Mouse (Mus musculus): Measurements from ENCODE around the gene Rhbdd1. TPM values are rescaled to one million over a fixed set of nuclear protein-coding genes. Genes with fewer than 3 reads are reported as not detected.

Rhbdd1 gene
- polyA plus RNA-seq, 1 experiment from 2014 or later, result 3.2 TPM

- H3K9ac ChIP-seq (replicated peaks; ENCODE audit: low read length), result no peak overlapping the region
- peak overlapping the region; percentile 14; the same call in 1 of the 2 replicates for H3K27ac ChIP-seq (replicated peaks; ENCODE audit: low read depth, low read length)
- no peak overlapping the region for H3K4me3 ChIP-seq (replicated peaks; ENCODE audit: low read depth, low read length)
- ATAC-seq (ENCODE audit: low FRiP score, low TSS enrichment) (peak; percentile 55), DNase-seq (peak; percentile 60)
- H3K36me3 ChIP-seq (ENCODE audit: control insufficient read depth, insufficient read depth, low read length), result no peaks in the 10 kb centered on the region
- WGBS, result 23% methylated on average over 4 of the region's 4 CpGs
- H3K9me3 ChIP-seq (ENCODE audit: control insufficient read depth, low read length), result no peaks in the 10 kb centered on the region
- no peak overlapping the region for H3K4me2 ChIP-seq (ENCODE audit: low read length)
- H3K4me1 ChIP-seq (ENCODE audit: control insufficient read depth, insufficient read depth, low read length), result peaks cover 13% of the 10 kb centered on the region
- H3K27me3 ChIP-seq (ENCODE audit: control insufficient read depth, insufficient read depth, low read length), result no peaks in the 10 kb centered on the region
Observed at GRCm38 (mm10) chr1:82385827-82386230, 69.6 kb downstream of the Rhbdd1 start.

GRCm38 (mm10) chr1:82386814-82387771, 70.8 kb downstream of the Rhbdd1 start:
- H3K4me3 ChIP-seq (replicated peaks; ENCODE audit: low read depth, low read length), result no peak overlapping the region
- no peak overlapping the region for H3K9ac ChIP-seq (replicated peaks; ENCODE audit: low read length)
- DNase-seq, result peak; percentile 34
- no peaks in the 10 kb centered on the region for H3K9me3 ChIP-seq (ENCODE audit: control insufficient read depth, low read length)
- peaks cover 13% of the 10 kb centered on the region for H3K4me1 ChIP-seq (ENCODE audit: control insufficient read depth, insufficient read depth, low read length)
- peak; percentile 47; the same call in 1 of the 2 replicates for ATAC-seq (ENCODE audit: low FRiP score, low TSS enrichment)
- no peak overlapping the region for H3K4me2 ChIP-seq (ENCODE audit: low read length)
- no peaks in the 10 kb centered on the region for H3K36me3 ChIP-seq (ENCODE audit: control insufficient read depth, insufficient read depth, low read length)
- WGBS, result 15% methylated on average over 6 of the region's 6 CpGs
- H3K27me3 ChIP-seq (ENCODE audit: control insufficient read depth, insufficient read depth, low read length), result no peaks in the 10 kb centered on the region
- H3K27ac ChIP-seq (replicated peaks; ENCODE audit: low read depth, low read length), result peak overlapping the region; percentile 21; the same call in 1 of the 2 replicates

GRCm38 (mm10) chr1:82389371-82389770, 73.1 kb downstream of the Rhbdd1 start:
- WGBS, result 87% methylated on average over 7 of the region's 7 CpGs
- no peak for DNase-seq
- ATAC-seq (ENCODE audit: low FRiP score, low TSS enrichment), result no peak
- Histone ChIP-seq H3K4me1 (ENCODE audit: control insufficient read depth, insufficient read depth, low read length) (peaks cover 13% of the 10 kb centered on the region), H3K4me2 (ENCODE audit: low read length) (no peak overlapping the region), H3K9ac (replicated peaks; ENCODE audit: low read length) (no peak overlapping the region), H3K27ac (replicated peaks; ENCODE audit: low read depth, low read length) (no peak overlapping the region), H3K9me3 (ENCODE audit: control insufficient read depth, low read length) (no peaks in the 10 kb centered on the region), H3K36me3 (ENCODE audit: control insufficient read depth, insufficient read depth, low read length) (no peaks in the 10 kb centered on the region), H3K4me3 (replicated peaks; ENCODE audit: low read depth, low read length) (no peak overlapping the region), H3K27me3 (ENCODE audit: control insufficient read depth, insufficient read depth, low read length) (no peaks in the 10 kb centered on the region)

GRCm38 (mm10) chr1:82395371-82395770, 79.1 kb downstream of the Rhbdd1 start:
- H3K9me3 ChIP-seq (ENCODE audit: control insufficient read depth, low read length), result no peaks in the 10 kb centered on the region
- H3K4me3 ChIP-seq (replicated peaks; ENCODE audit: low read depth, low read length), result no peak overlapping the region
- H3K27me3 ChIP-seq (ENCODE audit: control insufficient read depth, insufficient read depth, low read length), result no peaks in the 10 kb centered on the region
- no peaks in the 10 kb centered on the region for H3K4me1 ChIP-seq (ENCODE audit: control insufficient read depth, insufficient read depth, low read length)
- WGBS, result 65% methylated on average over 4 of the region's 4 CpGs
- H3K27ac ChIP-seq (replicated peaks; ENCODE audit: low read depth, low read length), result no peak overlapping the region
- H3K4me2 ChIP-seq (ENCODE audit: low read length), result no peak overlapping the region
- ATAC-seq (ENCODE audit: low FRiP score, low TSS enrichment), result no peak
- no peak for DNase-seq
- no peaks in the 10 kb centered on the region for H3K36me3 ChIP-seq (ENCODE audit: control insufficient read depth, insufficient read depth, low read length)
- H3K9ac ChIP-seq (replicated peaks; ENCODE audit: low read length), result no peak overlapping the region

GRCm38 (mm10) chr1:82407786-82408185, 91.5 kb downstream of the Rhbdd1 start:
- WGBS, result 87% methylated on average over 3 of the region's 3 CpGs
- Histone ChIP-seq H3K36me3 (ENCODE audit: control insufficient read depth, insufficient read depth, low read length) (no peaks in the 10 kb centered on the region), H3K27ac (replicated peaks; ENCODE audit: low read depth, low read length) (no peak overlapping the region), H3K4me1 (ENCODE audit: control insufficient read depth, insufficient read depth, low read length) (no peaks in the 10 kb centered on the region), H3K27me3 (ENCODE audit: control insufficient read depth, insufficient read depth, low read length) (no peaks in the 10 kb centered on the region), H3K9ac (replicated peaks; ENCODE audit: low read length) (no peak overlapping the region), H3K4me3 (replicated peaks; ENCODE audit: low read depth, low read length) (no peak overlapping the region), H3K9me3 (ENCODE audit: control insufficient read depth, low read length) (no peaks in the 10 kb centered on the region), H3K4me2 (ENCODE audit: low read length) (no peak overlapping the region)
- ATAC-seq (ENCODE audit: low FRiP score, low TSS enrichment), result no peak
- no peak for DNase-seq

GRCm38 (mm10) chr1:82409271-82409670, 93.0 kb downstream of the Rhbdd1 start:
- H3K36me3 ChIP-seq (ENCODE audit: control insufficient read depth, insufficient read depth, low read length), result no peaks in the 10 kb centered on the region
- no peak overlapping the region for H3K4me3 ChIP-seq (replicated peaks; ENCODE audit: low read depth, low read length)
- ATAC-seq (ENCODE audit: low FRiP score, low TSS enrichment) (no peak), DNase-seq (no peak)
- H3K4me1 ChIP-seq (ENCODE audit: control insufficient read depth, insufficient read depth, low read length), result no peaks in the 10 kb centered on the region
- no peak overlapping the region for H3K9ac ChIP-seq (replicated peaks; ENCODE audit: low read length)
- H3K27me3 ChIP-seq (ENCODE audit: control insufficient read depth, insufficient read depth, low read length), result no peaks in the 10 kb centered on the region
- H3K27ac ChIP-seq (replicated peaks; ENCODE audit: low read depth, low read length), result no peak overlapping the region
- no peaks in the 10 kb centered on the region for H3K9me3 ChIP-seq (ENCODE audit: control insufficient read depth, low read length)
- H3K4me2 ChIP-seq (ENCODE audit: low read length), result no peak overlapping the region
- 86% methylated on average over 9 of the region's 9 CpGs for WGBS

- WGBS, result 86% methylated on average over 3 of the region's 3 CpGs
- H3K4me2 ChIP-seq (ENCODE audit: low read length), result no peak overlapping the region
- no peak overlapping the region for H3K9ac ChIP-seq (replicated peaks; ENCODE audit: low read length)
- H3K4me1 ChIP-seq (ENCODE audit: control insufficient read depth, insufficient read depth, low read length), result no peaks in the 10 kb centered on the region
- H3K9me3 ChIP-seq (ENCODE audit: control insufficient read depth, low read length), result no peaks in the 10 kb centered on the region
- DNase-seq (no peak), ATAC-seq (ENCODE audit: low FRiP score, low TSS enrichment) (no peak)
- no peaks in the 10 kb centered on the region for H3K36me3 ChIP-seq (ENCODE audit: control insufficient read depth, insufficient read depth, low read length)
- H3K27me3 ChIP-seq (ENCODE audit: control insufficient read depth, insufficient read depth, low read length), result no peaks in the 10 kb centered on the region
- H3K27ac ChIP-seq (replicated peaks; ENCODE audit: low read depth, low read length), result no peak overlapping the region
- H3K4me3 ChIP-seq (replicated peaks; ENCODE audit: low read depth, low read length), result no peak overlapping the region
Observed at GRCm38 (mm10) chr1:82410548-82410947, 94.3 kb downstream of the Rhbdd1 start.

- 83% methylated on average over 5 of the region's 5 CpGs for WGBS
- H3K27me3 ChIP-seq (ENCODE audit: control insufficient read depth, insufficient read depth, low read length), result no peaks in the 10 kb centered on the region
- no peak overlapping the region for H3K4me2 ChIP-seq (ENCODE audit: low read length)
- ATAC-seq (ENCODE audit: low FRiP score, low TSS enrichment), result no peak
- no peaks in the 10 kb centered on the region for H3K9me3 ChIP-seq (ENCODE audit: control insufficient read depth, low read length)
- no peak for DNase-seq
- no peak overlapping the region for H3K27ac ChIP-seq (replicated peaks; ENCODE audit: low read depth, low read length)
- no peaks in the 10 kb centered on the region for H3K36me3 ChIP-seq (ENCODE audit: control insufficient read depth, insufficient read depth, low read length)
- no peaks in the 10 kb centered on the region for H3K4me1 ChIP-seq (ENCODE audit: control insufficient read depth, insufficient read depth, low read length)
- H3K4me3 ChIP-seq (replicated peaks; ENCODE audit: low read depth, low read length), result no peak overlapping the region
- no peak overlapping the region for H3K9ac ChIP-seq (replicated peaks; ENCODE audit: low read length)
Observed at GRCm38 (mm10) chr1:82411521-82411920, 95.3 kb downstream of the Rhbdd1 start.

- H3K27me3 ChIP-seq (ENCODE audit: control insufficient read depth, insufficient read depth, low read length), result no peaks in the 10 kb centered on the region
- H3K27ac ChIP-seq (replicated peaks; ENCODE audit: low read depth, low read length), result no peak overlapping the region
- H3K36me3 ChIP-seq (ENCODE audit: control insufficient read depth, insufficient read depth, low read length), result no peaks in the 10 kb centered on the region
- DNase-seq (no peak), ATAC-seq (ENCODE audit: low FRiP score, low TSS enrichment) (no peak)
- no peak overlapping the region for H3K9ac ChIP-seq (replicated peaks; ENCODE audit: low read length)
- no peaks in the 10 kb centered on the region for H3K9me3 ChIP-seq (ENCODE audit: control insufficient read depth, low read length)
- no peak overlapping the region for H3K4me2 ChIP-seq (ENCODE audit: low read length)
- H3K4me3 ChIP-seq (replicated peaks; ENCODE audit: low read depth, low read length), result no peak overlapping the region
- H3K4me1 ChIP-seq (ENCODE audit: control insufficient read depth, insufficient read depth, low read length), result no peaks in the 10 kb centered on the region
- 80% methylated on average over 4 of the region's 4 CpGs for WGBS
Observed at GRCm38 (mm10) chr1:82412085-82412484, 95.8 kb downstream of the Rhbdd1 start.
